Mouse (Mus musculus): ENCODE measurements around the gene Ext2.

Ext2 gene

DNA sequence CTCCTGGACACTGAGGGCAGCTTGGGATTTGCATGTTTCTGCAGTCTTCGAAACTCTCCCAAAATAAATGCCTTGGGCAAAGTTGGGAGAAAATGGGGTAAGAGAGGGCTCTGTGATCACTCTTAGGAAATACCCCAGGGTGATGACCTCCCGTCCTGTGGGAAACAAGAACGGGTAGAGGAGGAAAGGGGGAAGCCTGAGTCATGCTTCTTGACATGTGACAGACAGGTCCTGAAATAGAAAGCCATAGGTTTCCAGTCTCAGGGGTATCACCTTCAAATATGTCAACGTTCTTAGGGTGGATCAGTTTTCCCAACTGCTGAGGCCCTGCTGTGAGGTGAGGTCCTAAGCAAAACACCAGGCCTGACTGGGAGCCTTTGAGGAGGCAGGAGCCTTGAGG is 46.9 kb downstream of the Ext2 start:
- no peak for DNase-seq

DNA sequence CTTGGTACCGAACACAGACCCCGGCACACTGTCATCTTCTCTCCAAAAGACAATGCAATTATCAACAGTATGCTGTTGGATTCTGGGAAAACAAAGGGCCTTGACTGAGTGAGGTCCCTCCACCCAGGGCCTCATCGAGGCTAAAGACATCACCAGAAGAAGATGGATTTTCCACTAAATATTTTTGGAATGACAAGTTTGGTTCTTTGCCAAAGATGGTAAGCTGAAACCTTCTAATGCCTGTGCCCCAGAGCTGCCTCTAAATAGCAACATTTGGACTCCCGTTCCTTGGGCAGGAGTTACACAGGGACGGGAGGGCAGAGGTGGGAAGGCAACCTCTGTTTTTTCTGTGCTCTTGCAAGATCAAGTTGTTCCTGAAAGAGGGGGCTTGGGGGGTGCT is 47.4 kb downstream of the Ext2 start:
- DNase-seq = no peak

DNA sequence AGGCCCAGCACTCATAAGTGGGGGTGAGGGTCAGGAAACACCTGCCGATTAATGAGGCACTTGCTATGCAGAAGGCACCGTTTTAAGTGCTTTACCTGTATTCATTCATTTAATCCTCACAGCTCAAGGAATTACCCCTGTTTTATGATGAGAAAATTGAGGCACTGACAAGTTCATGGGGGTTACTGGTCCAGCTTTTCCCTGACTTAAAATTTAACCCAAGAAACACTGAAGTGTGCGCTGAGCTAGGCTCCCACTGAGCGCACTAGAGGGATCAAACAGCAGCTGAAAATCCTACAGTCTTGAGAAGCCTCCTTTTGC is 49.6 kb downstream of the Ext2 start:
- no peak for DNase-seq

DNA sequence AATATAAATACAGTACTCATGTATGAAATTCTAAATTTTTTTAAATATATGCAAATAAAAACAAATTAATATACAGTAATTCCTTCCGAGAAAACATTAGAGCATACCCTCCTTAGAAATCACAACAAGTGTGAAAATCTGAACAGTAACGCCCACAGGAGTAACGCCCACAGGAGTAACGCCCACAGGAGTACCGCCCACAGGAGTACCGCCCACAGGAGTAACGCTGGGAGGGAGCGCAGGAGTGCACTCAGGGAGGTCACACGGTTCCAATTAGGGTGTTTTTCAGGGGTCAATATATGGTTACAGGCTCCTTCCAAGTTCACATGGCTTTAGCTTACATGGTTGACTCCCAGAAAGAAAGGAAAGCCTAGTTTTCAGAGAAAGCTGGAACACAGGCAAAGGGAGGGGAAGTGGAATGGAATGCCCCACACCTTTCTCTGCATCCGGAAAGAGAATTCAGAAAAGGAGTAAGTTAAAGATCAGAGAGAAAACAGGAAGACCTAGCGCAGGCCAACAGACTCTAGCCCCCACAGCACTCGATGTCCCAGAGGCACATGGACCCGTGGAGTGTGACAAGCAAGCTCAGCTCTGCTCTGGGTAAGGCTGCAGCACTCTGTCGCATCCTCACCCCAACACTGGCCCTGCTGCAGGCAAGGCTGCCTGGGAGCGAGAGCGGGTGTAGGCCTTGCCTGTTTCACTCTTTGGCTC is 50.2 kb downstream of the Ext2 start:
- DNase-seq = no peak

DNA sequence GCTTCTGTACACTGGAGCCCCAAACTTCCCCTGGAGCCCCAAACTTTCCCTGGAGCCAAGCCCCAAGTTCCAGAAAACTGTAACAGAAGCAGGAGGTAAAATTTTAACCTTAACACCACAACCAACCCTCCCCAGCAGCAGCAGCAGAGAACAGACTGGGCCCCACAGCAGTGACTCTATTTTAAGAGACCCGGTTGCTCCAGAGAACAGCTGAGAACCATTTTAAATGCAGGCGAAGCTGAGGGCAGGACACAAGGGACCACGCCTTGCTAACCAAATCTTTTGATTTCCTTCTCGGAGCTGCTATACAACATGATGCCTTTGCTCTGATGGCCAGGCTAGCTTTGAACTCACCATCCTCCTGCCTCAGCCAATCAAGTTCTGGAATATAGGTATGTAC is 51.5 kb downstream of the Ext2 start:
- DNase-seq = no peak

DNA sequence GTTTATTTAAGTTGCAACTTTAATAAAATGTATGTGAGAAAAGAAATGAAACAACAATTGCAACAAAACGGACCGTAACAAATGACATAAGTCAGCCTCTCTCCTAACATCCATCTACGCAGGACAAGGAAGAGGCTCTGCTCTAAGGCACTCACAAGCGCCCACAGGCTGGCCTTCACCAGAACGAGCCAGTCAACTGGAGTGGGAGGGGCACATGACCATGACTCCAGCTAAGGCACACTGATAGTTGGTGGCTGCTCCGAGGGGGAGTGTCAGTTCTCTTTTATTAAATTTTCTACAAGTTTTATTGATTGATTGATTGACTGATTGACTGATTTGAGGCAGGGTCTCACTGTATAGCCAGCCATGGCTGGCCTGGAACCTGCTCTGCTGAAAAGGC is 52.5 kb downstream of the Ext2 start:
- no peak for DNase-seq

DNA sequence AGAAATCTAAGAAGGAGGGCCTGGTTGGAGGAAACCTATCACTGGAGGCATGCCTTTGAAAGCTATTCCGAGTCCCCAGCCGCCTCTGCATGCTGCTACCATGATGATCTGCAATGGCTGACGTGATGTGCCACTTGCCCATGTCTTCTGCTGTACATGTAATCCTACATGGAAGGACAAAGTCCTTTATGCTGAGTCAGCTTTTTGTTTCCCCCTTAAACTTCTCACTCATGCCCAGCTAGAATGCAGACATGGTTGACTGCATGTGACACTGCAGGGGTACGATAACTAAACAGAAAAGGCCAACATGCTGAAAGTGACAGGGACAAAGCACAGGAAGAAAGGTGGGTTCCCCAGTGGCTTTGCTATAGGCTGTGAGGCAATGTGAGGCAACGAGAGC is 56.6 kb downstream of the Ext2 start:
- no peak for DNase-seq

DNA sequence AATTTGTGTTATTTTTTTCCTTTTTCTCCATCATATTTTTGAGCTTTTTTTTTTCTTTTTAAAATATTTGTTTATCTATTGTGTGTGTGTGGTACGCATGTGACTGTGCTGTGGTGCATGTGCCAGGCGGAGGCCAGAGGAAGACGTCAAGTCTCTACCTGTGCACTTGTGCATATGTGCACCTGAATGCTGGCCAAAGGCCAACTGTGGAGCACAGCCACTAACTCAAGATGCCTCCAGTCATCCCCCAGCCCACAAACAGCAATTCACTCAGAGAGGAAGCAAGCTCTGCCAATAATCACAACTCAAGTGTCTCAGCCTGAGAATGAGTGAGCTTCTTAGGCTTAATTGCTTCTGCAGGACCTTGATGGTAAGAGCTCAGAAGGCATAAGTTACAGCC is 58.2 kb downstream of the Ext2 start:
- no peak for DNase-seq

DNA sequence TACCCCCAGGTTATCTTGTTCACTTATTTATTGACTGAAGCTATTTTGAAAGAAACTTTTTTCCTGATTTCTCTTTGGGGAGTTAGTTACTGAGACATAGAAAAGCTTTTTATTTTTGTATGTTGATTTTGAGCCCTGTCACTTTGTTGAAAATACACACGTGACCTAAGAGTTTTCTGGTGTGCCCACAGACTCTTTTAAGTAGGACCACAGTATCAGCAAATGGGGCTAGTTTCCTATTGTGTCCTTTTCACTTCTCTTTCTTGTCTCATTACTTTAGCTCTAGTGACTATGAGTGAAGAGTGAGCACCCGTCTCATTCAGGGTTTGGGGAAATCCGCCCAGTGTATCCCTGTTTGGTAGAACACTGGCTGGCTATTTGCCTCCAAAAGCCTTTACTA is 62.0 kb downstream of the Ext2 start:
- DNase-seq = no peak

DNA sequence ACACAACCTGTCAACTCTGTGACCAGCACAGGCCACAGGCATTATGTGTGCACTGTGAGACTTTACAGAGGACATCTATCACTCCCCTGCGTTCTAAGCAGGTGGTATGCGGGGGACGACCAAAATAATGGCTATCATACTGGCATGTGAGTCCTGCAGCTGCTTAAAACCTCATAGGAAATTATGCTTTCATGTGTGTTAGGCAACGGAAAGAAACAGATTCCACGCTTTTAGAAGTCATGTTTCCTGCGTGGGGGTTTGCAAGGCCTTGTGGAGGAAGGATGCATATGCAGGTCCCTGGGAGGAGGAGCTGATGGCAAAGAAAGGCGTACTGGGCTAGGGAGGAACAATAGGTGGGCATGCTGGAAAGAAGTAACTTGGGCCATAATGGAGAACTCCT is 63.2 kb downstream of the Ext2 start:
- DNase-seq = no peak

DNA sequence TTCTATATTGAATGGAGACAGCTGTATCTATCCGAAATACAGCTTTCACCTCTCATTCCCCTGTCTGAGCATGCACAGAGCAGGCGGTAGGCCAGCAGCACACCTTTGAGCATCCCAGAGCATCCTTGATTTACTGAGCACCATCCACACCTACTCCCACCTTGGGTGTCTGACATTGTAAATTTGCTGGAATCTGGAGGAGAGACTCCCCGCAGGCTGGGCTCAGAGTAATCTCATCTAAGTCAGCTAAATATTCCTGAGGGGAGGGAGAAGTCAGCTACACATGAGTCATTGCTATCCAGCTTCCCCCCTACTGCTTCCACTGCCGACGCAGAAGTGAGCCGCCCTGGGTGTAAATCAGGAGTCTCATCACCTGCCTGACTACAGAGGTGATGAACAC is 64.1 kb downstream of the Ext2 start:
- DNase-seq = no peak

DNA sequence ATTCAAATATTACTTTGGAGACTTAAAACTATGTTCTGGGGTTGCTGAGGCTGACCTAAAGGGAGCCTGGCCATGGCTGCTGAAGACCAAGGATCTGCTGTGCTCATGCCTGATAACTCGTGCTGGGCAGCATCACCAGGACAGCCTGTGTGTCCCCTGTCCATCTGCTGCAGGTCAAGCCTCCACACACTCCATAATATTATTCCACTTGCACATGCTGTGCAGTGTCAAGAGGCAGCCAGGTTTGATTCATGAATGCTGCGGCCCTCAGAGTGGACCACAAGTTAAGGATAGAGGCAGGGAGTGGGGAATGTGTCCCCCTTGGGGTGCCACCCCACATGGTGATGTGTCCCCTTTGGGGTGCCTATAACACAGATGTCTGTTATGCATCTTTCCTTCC is 68.0 kb downstream of the Ext2 start:
- DNase-seq = peak; percentile 61

DNA sequence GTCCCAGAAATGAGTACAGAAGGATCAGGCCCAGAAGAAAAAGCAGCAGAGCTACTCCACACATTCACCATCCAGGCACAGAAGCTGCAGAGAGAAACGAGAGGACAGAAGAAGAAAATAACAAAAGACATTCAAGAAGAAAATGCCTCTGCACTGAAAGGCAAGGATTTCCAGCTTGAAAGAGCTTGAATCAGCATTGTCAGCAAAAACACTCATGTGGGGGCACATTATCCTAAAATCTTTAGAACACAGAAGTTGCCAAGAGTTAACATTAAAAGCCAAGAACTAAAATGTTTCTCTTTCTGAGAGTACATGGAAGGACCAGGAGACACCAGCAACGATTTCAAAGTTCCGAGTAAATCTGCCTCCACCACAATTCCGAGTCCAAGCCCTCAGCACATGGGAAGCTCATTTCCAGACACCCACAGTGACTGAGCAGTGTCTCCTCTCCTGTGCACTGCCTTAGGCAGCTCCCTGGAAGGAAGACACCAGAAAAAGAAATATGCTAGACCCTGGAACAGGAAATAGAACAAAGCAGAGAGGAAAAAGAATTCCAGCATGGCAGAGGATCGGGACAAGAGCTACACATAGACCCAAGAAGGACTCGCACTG is 69.1 kb downstream of the Ext2 start:
- no peak for DNase-seq

DNA sequence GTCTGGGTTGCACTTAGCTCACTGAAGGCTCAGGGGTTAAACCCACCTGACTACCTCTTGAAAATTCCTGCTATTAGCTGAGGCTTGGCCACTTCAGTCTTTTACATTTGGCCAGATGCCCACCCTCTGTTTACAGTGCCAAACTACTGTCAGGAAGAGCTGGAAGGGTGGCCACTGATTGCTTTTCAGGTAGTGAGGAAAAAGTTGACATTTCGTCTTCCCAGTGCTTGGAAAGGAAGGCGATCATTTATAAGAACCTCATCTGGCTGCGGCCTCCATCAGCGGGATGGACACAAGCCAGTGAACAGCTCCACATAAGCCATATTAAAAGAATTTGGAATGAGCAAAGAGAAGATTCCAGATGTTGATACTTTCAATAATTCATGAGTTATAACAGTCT is 72.7 kb downstream of the Ext2 start:
- DNase-seq = no peak

DNA sequence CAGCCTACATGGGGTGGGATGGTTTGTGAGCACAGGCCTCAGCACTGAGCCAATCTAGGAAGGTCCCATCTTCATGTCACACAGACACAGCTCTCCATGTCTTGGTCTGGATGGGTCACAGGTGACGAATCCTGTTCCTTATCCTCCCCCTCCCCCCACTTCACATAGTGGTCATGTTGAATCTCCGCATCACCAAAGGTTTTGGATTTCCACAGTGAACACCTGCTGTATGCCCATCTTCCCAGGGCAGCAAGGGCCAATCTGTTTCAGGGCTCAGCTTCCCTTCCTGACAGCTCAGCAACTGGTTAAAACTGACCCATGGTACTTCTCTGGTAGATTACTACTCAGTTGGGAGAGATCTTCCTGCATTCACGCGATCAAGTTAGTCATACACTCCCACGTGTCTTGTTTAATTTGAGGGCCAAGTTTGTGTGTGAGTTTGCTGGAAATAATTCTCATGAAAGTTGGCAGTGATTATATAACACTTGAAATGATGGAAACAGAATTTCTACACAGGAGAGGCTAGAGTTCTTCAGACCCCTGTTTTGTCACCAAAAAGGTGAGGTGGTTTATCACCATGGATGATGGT is 74.7 kb downstream of the Ext2 start:
- no peak for DNase-seq

DNA sequence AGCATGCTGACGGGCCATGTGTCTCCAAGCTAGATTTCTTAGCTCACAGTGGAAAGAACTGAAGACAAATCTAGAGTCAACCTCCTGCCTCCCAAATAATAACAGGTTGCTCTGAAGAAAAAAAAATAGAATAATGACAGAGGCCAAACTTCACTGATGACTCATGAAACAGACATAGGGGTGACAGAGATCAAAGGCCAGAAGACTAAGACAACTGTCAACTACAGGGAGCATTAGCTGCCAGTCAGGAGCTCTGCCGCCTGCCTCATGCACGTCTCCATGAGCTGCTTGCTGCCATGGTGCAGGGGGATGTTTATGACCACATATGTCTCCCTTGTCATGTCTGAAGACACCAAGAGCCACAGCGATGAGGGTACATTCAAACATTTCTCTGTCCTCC is 75.7 kb downstream of the Ext2 start:
- DNase-seq = no peak

DNA sequence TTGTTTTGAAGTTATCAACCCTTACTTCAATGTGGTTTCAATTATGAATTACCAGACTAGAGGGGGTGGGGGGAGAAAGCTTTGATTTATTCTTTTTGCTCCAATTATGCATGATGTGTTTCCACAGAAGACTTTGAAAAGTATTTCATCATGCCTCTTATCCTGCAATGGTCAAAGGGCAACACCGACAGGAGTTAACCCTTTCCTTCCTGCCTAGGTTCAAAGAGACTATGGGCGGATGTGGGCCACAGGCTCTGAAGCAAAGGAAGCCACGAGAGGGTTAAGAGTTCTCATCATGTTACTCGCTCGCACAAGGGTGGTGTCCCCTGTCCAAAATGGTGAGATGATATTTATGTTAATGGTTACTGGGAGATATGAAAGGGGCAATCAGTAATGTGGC is 76.2 kb downstream of the Ext2 start:
- DNase-seq = no peak

DNA sequence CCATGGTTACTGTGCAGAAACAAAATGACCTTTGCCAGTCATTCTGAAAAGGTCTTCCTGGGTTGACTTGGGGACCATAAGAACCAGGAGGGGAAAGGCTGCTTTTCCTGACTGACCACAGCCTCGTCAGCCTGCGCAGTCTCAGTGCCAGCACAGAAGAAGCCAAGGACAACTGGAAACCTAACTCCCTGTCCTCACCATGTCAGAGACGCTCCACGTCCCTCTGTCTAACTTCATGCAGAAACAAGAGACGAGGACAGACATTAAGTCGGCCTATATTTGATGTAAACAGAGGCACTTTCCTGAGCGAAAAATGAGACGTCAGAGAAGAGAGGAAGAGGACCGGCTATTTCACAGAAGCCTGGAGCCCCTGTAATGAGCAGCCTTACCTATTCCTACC is 76.6 kb downstream of the Ext2 start:
- DNase-seq = no peak

DNA sequence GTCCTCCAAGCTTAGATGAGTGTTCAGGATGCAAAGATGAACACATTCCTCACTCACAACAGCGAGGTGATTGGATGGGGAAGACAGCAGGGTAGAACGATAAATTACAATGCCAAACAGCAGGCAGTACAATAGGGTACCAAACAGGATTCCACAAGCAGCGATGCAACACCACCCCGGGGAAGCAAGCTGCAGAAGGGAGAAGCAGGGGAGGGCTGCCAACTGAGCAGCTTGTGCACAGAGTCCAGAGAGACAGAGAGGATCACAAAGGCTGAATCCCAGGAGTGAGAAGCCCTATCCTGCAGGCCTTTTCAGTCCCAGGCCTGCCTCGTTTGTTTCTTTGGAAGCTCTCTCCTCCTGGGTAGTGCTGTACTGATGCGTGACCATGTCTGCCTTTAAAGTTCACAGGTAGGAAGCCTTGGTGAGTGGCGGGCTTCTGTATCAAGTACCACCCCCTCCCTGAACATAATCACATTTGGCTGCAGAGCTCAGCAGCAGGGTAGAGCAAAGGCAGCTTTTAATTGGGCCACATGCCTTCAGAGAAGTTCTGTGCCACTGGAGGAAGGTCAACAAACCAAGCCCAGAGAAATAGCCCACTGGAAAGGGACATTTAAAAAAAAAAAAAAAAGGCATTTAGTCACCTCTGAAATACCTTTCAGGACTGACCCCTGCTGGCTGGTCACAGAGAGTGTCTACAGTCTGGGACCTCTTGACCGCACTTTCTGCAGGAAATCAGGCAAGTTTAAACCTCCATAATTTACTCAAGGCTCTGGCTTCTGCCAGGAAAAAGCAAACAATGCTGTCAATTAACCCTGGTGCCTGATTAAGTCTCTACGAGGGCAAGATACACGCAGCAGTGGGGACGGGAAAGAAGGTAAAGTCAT is 77.8 kb downstream of the Ext2 start:
- peak; percentile 47 for DNase-seq

DNA sequence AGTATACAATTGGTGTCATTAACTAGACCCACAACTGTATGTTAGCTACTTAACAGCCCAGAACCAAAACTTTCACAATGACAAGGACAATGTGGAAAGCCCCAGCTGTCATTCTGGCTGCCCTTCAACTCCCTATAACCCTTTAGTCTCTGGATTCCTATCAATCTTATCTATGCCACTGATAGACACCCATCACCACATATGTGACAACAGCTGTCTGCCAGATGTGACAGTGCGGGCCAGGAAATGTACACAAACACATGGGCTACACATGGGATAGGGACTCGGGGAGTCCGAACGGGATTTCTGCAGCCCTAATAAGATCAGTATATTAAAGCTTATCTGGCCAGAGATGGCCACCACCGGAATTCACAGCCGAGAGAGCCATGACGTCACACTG is 80.7 kb downstream of the Ext2 start:
- no peak for DNase-seq

DNA sequence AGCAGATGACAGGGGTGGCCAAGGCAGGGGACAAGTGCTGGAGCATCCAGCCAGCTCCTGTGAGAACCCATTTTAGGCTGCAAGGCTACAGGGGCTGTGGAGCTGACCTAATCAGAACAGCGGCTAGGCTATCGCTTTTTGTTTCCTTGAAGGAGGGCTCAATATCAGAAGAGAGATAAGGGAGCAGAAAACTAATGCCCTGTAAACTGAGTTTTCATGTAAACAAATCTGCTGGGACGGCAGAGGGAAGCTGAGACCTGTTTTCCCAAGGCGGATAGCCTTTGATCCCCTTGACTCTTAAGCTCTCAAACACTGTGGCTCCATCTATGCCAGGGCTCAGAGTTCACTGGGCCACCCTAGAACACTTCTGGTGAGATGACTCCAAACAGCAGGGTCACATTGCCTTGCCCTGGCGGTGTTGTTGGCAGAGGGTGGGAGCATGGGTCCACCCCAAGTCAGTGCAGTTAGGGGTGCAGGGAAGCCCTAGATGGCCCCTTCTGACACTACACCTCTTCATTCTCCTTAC is 83.3 kb downstream of the Ext2 start:
- DNase-seq = no peak

DNA sequence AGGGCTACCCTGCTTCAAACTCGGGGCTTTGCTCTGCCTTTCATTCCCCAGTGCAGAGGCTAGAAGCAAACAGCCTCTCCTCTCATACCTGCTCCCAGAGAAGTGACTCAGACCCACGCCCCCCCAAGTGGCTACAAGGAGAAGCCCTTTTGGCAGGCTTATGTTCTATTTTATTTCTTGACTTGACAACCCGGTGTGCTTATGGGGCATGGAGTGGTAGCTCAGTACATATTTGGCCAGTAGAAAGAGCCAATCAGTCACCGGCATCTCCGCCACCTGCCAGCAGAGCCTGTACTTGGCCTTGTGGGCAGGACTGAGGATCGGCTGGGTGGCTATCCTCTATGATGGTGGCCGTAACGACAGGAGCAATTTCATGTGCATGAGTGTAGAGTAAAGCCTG is 85.2 kb downstream of the Ext2 start:
- no peak for DNase-seq

DNA sequence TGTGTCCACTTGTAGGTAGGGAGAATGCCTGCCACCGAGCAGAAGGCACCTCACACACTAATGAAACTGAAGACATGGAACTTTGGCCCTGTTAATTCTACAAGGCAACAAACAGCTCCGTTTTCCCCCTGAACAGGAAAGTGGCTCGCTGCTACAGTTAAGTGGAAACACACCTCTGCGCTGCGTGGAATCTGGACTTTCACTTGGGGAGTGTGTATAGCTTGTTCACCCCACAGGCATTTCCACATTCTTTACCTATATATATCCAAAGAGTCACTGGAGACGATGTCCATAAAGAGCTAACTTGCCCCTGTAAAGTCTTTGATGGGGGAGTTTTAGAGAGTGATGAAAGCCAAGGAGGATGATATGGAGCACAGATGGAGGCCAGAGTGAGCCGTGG is 89.7 kb downstream of the Ext2 start:
- DNase-seq = no peak

DNA sequence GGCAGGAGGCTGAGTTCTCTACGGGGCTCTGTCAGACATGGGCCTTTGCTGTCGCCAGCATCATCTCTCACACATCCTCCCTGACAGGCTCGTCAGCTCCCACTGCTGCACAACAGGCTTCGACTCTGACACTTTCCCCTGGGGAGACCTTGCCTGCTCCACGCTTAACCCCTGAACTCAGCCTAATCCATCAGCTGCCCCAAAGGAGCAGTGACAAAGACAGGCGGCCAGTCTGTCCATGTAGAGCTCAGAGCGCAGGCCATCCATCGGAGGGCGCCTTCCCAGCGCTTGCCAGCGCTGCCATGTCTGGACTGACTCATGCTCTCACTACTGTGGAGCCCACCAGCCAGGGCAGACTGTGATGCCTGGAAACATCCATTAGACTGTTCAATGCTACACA is 92.8 kb downstream of the Ext2 start:
- DNase-seq = no peak
